Mouse (Mus musculus) stomach, postnatal 0 days (tissue): ENCODE data around the gene Usp21. TPM values are rescaled to one million over a fixed set of nuclear protein-coding genes. Genes with fewer than 3 reads are reported as not detected.

Experiments used
- ATAC-seq: fragments of 200-750 bp; cut with Nextera tagmentation; 2 replicates; pipeline ENCODE4 v1.8.0; 2017; ENCODE audit not compliant: low FRiP score, low TSS enrichment
- DNase-seq: peaks from one replicate; pipeline ENCODE4 v3.0.0-alpha.2; 2016; ENCODE audit warnings: low spot score
- H3K27ac ChIP-seq: fragments of 300-500 bp; sonication (generic); replicated peaks from 2 replicates; pipeline ENCODE4 v1.5.1; 2014; ENCODE audit warnings: mild to moderate bottlenecking, control low read depth
- H3K27me3 ChIP-seq: fragments of 300-500 bp; sonication (generic); 2 replicates; pipeline ENCODE4 v1.6.1; 2014; ENCODE audit warnings: low read length; ENCODE audit not compliant: control insufficient read depth, insufficient read depth
- H3K36me3 ChIP-seq: fragments of 300-500 bp; sonication (generic); 2 replicates; pipeline ENCODE4 v1.6.1; 2014; ENCODE audit warnings: low read length, mixed read lengths; ENCODE audit not compliant: control insufficient read depth, insufficient read depth
- H3K4me1 ChIP-seq: fragments of 300-500 bp; sonication (generic); replicated peaks from 2 replicates; pipeline ENCODE4 v1.6.1; 2014; ENCODE audit warnings: antibody characterized with exemption; ENCODE audit not compliant: control insufficient read depth, insufficient read depth
- H3K4me2 ChIP-seq: fragments of 300-500 bp; sonication (generic); replicated peaks from 2 replicates; pipeline ENCODE4 v1.6.1; 2014; ENCODE audit warnings: low read depth, mild to moderate bottlenecking, control low read depth, moderate library complexity
- H3K4me3 ChIP-seq: fragments of 300-500 bp; sonication (generic); 2 replicates; pipeline ENCODE4 v1.5.1; 2014; ENCODE audit warnings: low read depth, low read length, control low read depth
- H3K9ac ChIP-seq: fragments of 300-500 bp; sonication (generic); 2 replicates; pipeline ENCODE4 v1.6.1; 2014; ENCODE audit warnings: mild to moderate bottlenecking, low read length, control low read depth, mixed read lengths
- H3K9me3 ChIP-seq: fragments of 300-500 bp; sonication (generic); 2 replicates; pipeline ENCODE4 v1.6.1; 2016; ENCODE audit warnings: low read length; ENCODE audit not compliant: control insufficient read depth
- CTCF ChIP-seq: IDR thresholded peaks from 2 replicates; pipeline ENCODE4 v1.5.1; 2016; ENCODE audit warnings: antibody characterized with exemption, low read depth, mild to moderate bottlenecking, moderate library complexity
- EP300 ChIP-seq: optimal IDR thresholded peaks from 2 replicates; pipeline ENCODE3; 2016; ENCODE audit warnings: antibody characterized with exemption
- WGBS: fragments of 180-500 bp; shearing (Covaris S2); extraction: QIAGEN DNeasy Blood & Tissue Kit; methylation state at CpG from one replicate; pipeline ENCODE4 v1.1.7; 2014; 5-methylcytosine and 5-hydroxymethylcytosine counted together
- polyA plus RNA-seq: library from polyadenylated mRNA; unstranded; fragments of >200 nt; fragmentation: Nextera tagmentation; extraction: Ambion mirVana; gene quantifications from 2 replicates; pipeline ENCODE4 v1.2.1, GENCODE M21; 2015

Usp21 gene
- polyA plus RNA-seq, 1 experiment from 2014 or later = 25.0 TPM

- Histone ChIP-seq H3K4me1 (0 out of 2 replicates have a peak, but pooled peaks cover 2% of the 10 kb centered on the region), H3K36me3 (peaks cover 27% of the 10 kb centered on the region), H3K4me2 (no peak overlapping the region), H3K9ac (no peak overlapping the region), H3K9me3 (no peaks in the 10 kb centered on the region), H3K4me3 (no peak overlapping the region), H3K27me3 (no peaks in the 10 kb centered on the region), H3K27ac (no peak overlapping the region)
- DNase-seq (peak; percentile 10), ATAC-seq (no peak)
- TF ChIP-seq CTCF (no peak), EP300 (no peak)
- 93% methylated on average over 8 of the region's 8 CpGs for WGBS
These were observed 9.4 kb downstream of the Usp21 start for GRCm38 (mm10) chr1:171278436-171278835.

GRCm38 (mm10) chr1:171277736-171278135, 10.1 kb downstream of the Usp21 start:
- Histone ChIP-seq H3K27me3 (no peaks in the 10 kb centered on the region), H3K9ac (no peak overlapping the region), H3K4me1 (0 out of 2 replicates have a peak, but pooled peaks cover 2% of the 10 kb centered on the region), H3K4me2 (no peak overlapping the region), H3K36me3 (peaks cover 26% of the 10 kb centered on the region), H3K27ac (no peak overlapping the region), H3K4me3 (no peak overlapping the region), H3K9me3 (no peaks in the 10 kb centered on the region)
- no peak for TF ChIP-seq EP300
- no peak for TF ChIP-seq CTCF
- ATAC-seq (no peak), DNase-seq (no peak)
- WGBS = 85% methylated on average over 10 of the region's 10 CpGs

GRCm38 (mm10) chr1:171276110-171276748, 11.6 kb downstream of the Usp21 start:
- H3K9ac ChIP-seq = no peak overlapping the region
- H3K36me3 ChIP-seq = peaks cover 27% of the 10 kb centered on the region
- no peak overlapping the region for H3K27ac ChIP-seq
- H3K27me3 ChIP-seq = no peaks in the 10 kb centered on the region
- no peak overlapping the region for H3K4me3 ChIP-seq
- 0 out of 2 replicates have a peak, but pooled peaks cover 2% of the 10 kb centered on the region for H3K4me1 ChIP-seq
- no peaks in the 10 kb centered on the region for H3K9me3 ChIP-seq
- TF ChIP-seq CTCF = no peak
- TF ChIP-seq EP300 = no peak
- no peak for DNase-seq
- no peak for ATAC-seq
- WGBS = 87% methylated on average over 14 of the region's 14 CpGs
- no peak overlapping the region for H3K4me2 ChIP-seq

- no peak for ATAC-seq
- TF ChIP-seq CTCF (no peak), EP300 (no peak)
- Histone ChIP-seq H3K4me2 (no peak overlapping the region), H3K27me3 (no peaks in the 10 kb centered on the region), H3K4me1 (0 out of 2 replicates have a peak, but pooled peaks cover 3% of the 10 kb centered on the region), H3K36me3 (peaks cover 27% of the 10 kb centered on the region), H3K4me3 (no peak overlapping the region), H3K27ac (peak overlapping the region; percentile 65; the same call in 1 of the 2 replicates), H3K9me3 (no peaks in the 10 kb centered on the region), H3K9ac (no peak overlapping the region)
- 72% methylated on average over 11 of the region's 11 CpGs for WGBS
- DNase-seq = no peak
These were observed 12.6 kb downstream of the Usp21 start for GRCm38 (mm10) chr1:171275144-171275734.

- WGBS = 89% methylated on average over 12 of the region's 12 CpGs
- Histone ChIP-seq H3K4me3 (no peak overlapping the region), H3K27ac (no peak overlapping the region), H3K9me3 (no peaks in the 10 kb centered on the region), H3K36me3 (peaks cover 27% of the 10 kb centered on the region), H3K4me1 (0 out of 2 replicates have a peak, but pooled peaks cover 2% of the 10 kb centered on the region), H3K4me2 (no peak overlapping the region), H3K9ac (no peak overlapping the region), H3K27me3 (no peaks in the 10 kb centered on the region)
- ATAC-seq = no peak
- no peak for TF ChIP-seq EP300
- no peak for TF ChIP-seq CTCF
- no peak for DNase-seq
These were observed 13.6 kb downstream of the Usp21 start for GRCm38 (mm10) chr1:171274171-171274570.

GRCm38 (mm10) chr1:171272086-171272485, 15.7 kb downstream of the Usp21 start:
- 85% methylated on average over 3 of the region's 3 CpGs for WGBS
- no peaks in the 10 kb centered on the region for H3K9me3 ChIP-seq
- no peak overlapping the region for H3K9ac ChIP-seq
- DNase-seq = no peak
- 0 out of 2 replicates have a peak, but pooled peaks cover 2% of the 10 kb centered on the region for H3K4me1 ChIP-seq
- no peaks in the 10 kb centered on the region for H3K27me3 ChIP-seq
- H3K36me3 ChIP-seq = peaks cover 18% of the 10 kb centered on the region
- TF ChIP-seq CTCF (no peak), EP300 (no peak)
- no peak overlapping the region for H3K4me3 ChIP-seq
- no peak for ATAC-seq
- 0 out of 2 replicates have a peak overlapping the region, but pooled peaks have one; percentile 12 for H3K4me2 ChIP-seq
- no peak overlapping the region for H3K27ac ChIP-seq
